Mouse (Mus musculus) ES-E14 (cell line): ENCODE measurements around the gene AC124502.3.

Experiments used
- CHD2 ChIP-seq: IDR thresholded peaks from 2 replicates; pipeline ENCODE4 v1.6.1; 2014; ENCODE audit warnings: mild to moderate bottlenecking, low read depth, low read length, inconsistent platforms
- MAFK ChIP-seq: IDR thresholded peaks from 2 replicates; pipeline ENCODE4 v1.6.1; 2014; ENCODE audit warnings: mild to moderate bottlenecking, low read depth, low read length, inconsistent platforms; ENCODE audit not compliant: insufficient read depth
- ZC3H11A ChIP-seq: IDR thresholded peaks from 2 replicates; pipeline ENCODE4 v1.6.1; 2012; ENCODE audit warnings: low read depth, mild to moderate bottlenecking, inconsistent platforms, low read length, borderline replicate concordance

GRCm38 (mm10) chr19:5065104-5065503 lies 26.4 kb downstream of the AC124502.3 start:
- TF ChIP-seq MAFK: no peak
- no peak for TF ChIP-seq CHD2
- TF ChIP-seq ZC3H11A: no peak
